Mouse (Mus musculus): ENCODE results near the gene Map1b.

Map1b gene

GRCm38 (mm10) chr13:99447403-99448199 lies 68.7 kb downstream of the Map1b start:
- ATAC-seq (ENCODE audit: low TSS enrichment) = peak; percentile 64

DNA sequence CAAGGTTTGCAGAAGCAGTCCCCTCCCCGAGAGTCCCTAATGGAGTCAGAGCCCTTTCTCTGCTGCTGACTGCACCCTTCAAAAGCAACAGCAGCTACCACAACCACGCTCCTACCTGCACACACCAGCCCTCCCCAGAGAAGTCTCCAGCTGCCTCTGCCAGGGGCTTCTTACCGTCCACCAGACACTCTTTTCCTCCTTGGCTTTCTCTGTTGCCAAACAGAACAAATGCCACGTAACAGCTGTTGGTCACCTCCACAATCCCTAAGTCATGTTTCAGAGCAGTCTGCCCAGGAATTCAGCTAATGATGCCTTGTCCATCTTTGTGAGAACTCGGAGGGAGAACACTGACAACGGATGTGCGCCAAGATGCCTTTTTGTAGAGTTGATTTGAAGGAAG lies 69.3 kb downstream of the Map1b start:
- ATAC-seq (ENCODE audit: low TSS enrichment) = no peak

DNA sequence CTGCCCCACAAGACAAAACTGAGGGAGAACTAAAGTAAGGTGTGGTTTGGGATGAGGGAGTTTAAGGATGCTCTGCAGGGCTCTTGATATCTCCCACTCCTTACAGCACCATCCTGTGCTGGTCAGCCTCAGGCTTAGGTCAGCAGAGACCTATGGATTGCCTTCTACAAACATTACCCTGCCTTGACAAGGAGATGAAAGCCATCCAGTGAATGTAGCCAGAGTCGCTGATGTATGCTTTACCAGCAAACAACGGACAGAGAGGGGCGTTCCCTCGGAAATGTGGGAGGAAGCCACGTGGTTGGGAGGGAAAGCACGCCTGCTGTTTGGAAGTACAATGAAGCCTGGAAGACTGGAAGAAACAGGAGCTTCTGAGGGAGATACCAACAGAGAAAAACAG lies 71.5 kb downstream of the Map1b start:
- 0 out of 2 replicates have a peak, but pooled peaks have one; percentile 10 for ATAC-seq (ENCODE audit: low TSS enrichment)

DNA sequence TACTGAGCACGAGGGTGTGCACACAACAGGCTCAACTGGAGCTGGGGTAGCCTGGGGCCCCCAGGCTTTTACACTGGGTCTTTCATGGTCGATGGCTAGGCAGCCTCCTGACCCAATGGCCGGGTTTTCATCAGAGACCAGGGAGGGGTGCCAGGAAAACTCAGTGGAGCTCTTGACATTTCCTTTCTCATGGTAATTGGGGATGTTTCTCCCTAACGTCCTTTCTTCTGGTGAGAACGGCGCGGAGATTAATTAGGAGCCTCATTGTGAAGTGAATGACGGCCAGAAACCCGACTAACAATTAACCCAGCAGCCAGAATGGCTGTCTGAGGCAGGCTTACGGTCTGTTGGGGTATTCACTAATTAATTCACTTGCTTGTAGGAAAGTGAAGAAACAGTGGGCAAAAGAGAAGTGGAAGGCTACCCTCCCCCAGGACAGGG lies 71.9 kb downstream of the Map1b start:
- no peak for ATAC-seq (ENCODE audit: low TSS enrichment)

- ATAC-seq (ENCODE audit: low TSS enrichment) = no peak
Observed at GRCm38 (mm10) chr13:99443484-99444175, 72.7 kb downstream of the Map1b start.

DNA sequence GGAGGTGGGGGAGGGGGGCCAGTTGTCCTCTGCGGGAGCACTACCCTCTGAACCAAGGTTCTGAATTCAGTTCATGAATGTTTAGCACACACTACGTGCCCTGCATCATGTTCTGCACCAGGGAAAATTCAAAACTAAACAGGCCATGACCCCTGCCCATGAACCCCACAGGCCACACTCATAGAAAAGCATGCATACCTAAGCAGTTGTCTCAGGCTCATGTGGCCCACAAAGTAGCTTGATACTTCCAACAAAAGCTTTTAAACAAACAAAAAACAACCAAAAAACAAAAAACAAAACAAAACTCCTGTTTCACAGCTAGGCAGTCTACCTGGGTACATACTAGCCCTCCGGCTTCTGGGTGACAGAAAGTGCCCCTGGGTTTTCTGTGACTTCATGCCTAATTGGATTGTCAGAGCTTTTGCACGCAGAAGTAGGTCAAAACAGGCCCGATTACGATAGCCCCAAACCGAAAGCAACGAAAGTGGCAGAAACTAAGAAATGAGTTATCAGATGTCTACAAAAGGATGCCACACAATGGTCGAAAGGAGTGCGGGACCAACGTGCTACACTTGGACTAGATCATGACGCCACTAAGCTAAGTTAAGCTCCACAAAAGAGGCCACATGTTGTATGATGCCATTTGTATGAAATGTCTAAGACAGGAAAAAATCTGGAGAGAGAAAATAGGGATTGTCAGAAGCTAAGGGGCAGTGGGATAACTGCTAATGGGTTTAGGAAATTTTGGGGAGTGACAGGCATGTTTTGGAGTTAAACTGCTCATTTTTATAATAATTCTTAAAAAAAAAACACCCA lies 73.7 kb downstream of the Map1b start:
- ATAC-seq (ENCODE audit: low TSS enrichment) = no peak

DNA sequence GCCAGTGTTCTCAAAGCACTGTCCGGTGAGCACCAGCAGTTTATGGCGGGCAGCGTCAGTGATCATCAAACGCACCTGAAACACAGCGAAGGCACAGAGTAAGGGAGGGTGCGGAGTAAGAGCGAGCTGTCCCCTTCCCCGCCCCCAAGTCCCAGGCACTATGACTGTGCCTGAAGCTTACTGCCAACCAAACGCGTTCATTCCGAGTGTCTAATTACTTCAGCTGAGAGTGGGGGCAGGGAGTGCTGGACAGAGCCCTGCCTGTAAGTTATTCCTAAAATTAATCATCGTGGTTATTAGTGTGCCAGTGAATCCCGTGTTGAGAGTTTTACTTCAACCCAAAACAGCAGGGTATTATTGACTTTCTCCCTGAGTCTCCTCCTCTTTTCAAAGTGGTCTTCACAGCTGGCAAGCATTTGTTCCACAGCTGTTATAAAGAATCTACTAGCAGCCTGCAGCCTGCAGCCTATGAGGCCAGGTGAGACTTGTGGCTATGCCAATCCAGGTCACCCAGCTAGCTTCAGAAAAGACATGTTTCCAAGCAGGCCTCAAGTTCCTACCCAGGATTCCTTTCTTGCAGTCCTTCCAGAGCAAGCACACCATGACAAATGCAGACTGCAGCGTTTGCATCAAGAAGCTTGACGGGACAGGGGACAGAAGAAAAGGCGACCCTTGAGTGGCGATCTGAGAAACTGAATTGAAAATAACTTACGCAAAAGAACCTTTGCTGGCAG lies 74.5 kb downstream of the Map1b start:
- ATAC-seq (ENCODE audit: low TSS enrichment) = no peak

DNA sequence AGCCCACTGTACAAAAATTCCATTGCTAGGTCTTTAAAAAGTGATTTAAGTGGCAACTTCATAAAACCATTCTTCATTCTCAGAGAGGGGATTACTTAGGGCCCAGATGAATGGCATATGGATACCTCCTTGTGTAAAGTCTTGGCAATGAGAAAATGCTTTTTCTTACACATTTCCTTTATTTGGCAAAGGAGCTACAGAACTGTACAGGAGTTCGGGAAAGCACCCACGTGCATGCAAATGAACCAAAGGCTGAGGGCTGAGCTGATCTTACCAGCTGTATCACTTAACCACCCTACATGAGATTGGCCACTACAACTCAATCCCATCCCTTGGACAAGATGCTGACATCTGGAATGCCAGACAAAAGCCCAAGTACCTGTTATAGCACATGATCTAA lies 76.1 kb downstream of the Map1b start:
- peak; percentile 41 for ATAC-seq (ENCODE audit: low TSS enrichment)

DNA sequence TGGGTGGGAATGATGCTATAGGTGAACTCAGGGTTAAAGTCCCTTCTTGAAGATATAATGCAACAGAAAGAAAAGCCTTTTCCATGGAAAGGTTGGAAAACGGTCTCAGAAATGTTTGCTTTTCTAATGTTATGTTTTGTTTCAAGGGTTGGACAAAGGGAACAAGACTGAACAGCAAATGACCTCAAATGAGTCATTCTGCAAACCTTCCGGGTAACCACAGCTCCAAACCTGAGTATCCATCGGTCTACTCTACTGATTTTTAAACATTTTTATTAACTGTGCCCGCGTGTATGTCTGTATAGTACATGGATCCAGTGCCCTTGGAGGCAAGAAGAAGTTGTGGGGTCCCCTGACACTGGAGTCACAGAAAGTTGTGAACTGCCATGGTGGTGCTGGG lies 77.0 kb downstream of the Map1b start:
- no peak for ATAC-seq (ENCODE audit: low TSS enrichment)

- ATAC-seq (ENCODE audit: low TSS enrichment) = no peak
Observed at GRCm38 (mm10) chr13:99437051-99437450, 79.3 kb downstream of the Map1b start.

DNA sequence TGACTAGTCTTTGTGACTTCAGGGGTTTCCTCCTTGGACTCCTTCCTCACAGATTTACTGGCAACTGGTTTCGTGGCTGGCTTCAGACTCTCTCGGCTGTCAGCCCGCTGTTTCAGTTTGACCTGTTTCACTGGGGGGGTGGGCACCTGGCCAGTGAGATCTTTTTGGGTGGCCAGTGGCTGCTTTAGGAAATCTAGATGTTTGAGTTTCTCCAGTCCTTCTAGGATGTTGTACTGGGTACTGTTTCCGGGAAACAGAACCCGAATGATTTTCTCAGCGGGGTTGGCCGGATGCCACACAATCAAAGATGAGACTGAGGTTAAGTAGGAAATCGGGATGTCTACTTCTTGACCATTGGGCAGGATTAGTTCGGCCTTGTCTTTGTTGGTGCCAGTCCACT lies 81.8 kb downstream of the Map1b start:
- ATAC-seq (ENCODE audit: low TSS enrichment) = no peak

DNA sequence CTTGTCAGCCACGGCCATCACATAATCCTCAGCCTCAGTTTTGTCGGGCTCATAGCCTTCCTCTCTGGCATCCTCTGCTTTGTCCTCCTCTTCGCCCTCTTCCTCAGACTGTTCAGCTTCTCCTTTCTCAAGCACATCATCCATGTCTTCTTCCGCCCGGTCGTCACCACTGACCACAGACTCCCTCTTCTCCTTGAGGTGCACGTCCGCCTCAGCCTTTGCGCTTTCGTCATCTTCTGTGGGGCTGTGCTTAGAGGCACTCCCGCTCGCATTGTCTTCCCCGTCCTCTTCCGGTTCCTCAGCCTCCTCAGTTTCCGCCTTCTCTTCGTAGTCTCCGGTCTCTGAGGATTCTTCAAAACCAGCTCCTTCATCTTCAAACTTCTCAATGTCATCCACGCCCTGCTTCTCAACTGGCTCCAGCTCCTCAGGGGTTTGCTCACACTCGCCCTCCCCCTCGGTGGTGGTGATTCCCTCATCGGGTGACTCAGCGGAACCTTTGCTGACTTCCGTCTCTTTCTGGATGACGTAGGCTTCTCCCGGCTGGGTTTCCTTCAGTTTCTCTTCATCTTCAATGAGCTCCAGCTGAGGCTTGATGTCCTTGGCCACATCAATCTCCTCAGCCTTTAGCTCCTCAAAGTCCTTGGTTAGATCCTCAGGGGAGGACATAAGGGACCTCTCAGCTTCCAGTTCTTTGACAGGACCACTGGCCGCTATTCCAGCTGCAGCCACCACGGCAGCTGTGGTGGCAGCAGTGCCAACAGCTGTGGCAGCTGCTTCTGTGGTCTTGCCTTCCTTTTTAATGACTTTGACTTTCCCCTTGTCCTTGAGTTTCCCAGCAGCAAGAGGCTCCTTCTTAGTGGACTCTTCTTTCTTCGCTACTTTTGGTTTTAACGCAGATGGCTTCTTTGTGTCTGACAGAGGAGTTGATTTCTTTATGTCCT lies 83.0 kb downstream of the Map1b start:
- no peak for ATAC-seq (ENCODE audit: low TSS enrichment)

GRCm38 (mm10) chr13:99423581-99423980 lies 92.8 kb downstream of the Map1b start:
- no peak for ATAC-seq (ENCODE audit: low TSS enrichment)

GRCm38 (mm10) chr13:99416601-99417000 lies 99.7 kb downstream of the Map1b start:
- ATAC-seq (ENCODE audit: low TSS enrichment) = no peak

DNA sequence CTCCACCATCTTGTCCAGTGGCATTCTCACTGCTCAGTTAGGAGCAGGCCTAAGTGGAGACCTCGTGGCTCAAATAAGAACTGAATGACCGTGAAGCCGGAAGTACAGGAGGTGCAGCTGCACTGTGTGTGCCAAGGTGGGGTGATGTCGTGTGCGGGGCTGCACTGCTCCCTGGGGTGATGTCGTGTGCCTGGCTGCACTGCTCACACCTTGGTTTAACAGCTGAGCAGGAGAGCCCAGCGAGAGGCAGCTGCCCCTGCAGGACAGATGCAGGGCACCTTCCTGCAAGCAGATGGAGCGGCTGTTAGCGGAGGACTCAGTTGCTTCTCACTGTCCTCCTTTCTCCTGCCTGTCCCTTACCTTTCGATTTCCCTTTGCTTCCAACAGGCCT lies 102.0 kb downstream of the Map1b start:
- ATAC-seq (ENCODE audit: low TSS enrichment) = no peak

- no peak for ATAC-seq (ENCODE audit: low TSS enrichment)
Observed at GRCm38 (mm10) chr13:99413481-99414351, 102.6 kb downstream of the Map1b start.

DNA sequence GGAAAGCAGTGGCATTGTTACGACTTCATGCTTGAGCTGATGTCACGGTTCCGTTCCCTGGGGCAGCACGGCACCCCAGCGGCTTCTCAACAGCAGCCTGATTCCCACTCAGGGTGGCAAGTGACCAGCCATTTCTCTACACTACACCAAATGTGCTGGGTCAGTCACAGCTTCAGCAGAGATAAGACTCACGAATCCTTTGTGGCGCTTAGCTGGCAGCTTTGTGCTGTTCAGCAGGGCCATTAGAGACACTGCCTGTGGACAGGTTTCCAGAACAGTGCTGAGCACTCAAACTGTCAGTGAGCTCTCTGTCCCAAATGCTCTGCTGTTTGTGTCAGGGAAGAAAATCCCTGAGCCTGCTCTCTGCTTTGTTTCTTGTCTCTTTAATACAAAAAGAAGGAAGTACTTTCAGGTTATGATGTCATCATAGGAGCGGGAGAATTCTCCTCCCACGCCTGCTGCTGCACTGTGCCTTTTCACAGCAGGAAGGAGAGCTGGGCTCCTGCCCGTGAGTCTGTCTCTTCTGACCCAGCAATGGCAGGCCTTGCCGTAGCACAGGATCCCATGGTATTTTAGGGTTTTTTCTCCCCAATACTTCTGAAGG lies 103.8 kb downstream of the Map1b start:
- peak; percentile 75 for ATAC-seq (ENCODE audit: low TSS enrichment)

GRCm38 (mm10) chr13:99411761-99412160 lies 104.6 kb downstream of the Map1b start:
- no peak for ATAC-seq (ENCODE audit: low TSS enrichment)

All from frontal cortex, adult (tissue).